Mouse (Mus musculus): ENCODE measurements around the gene Tenm3. TPM values are rescaled to one million over a fixed set of nuclear protein-coding genes. Genes with fewer than 3 reads are reported as not detected.

Gene Tenm3
- polyA plus RNA-seq, 1 experiment from 2014 or later: 16.4 TPM

DNA sequence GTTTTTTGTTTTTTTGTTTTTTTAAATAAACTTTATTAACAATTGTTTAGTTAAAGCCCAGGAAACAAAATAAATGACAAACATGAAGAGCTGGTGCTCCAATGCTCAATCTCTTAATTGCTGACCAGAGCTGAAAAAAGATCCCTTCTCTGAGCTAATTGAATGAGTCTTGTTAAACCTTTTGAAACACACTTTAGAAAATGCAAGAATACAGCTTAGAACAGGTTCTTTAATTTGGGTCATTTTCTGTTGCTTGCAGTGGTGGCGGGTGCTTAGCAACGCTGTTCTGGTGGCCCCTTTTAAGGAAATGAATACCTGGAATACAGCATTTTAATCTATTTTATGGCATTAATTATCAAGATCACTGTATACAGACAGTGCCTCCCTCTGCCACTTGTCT, 291.4 kb downstream of the Tenm3 start:
- no peaks in the 10 kb centered on the region for H3K9me3 ChIP-seq
- peaks cover 4% of the 10 kb centered on the region; the same call in 1 of the 2 replicates for H3K4me1 ChIP-seq (replicated peaks)
- no peak overlapping the region for H3K4me2 ChIP-seq (replicated peaks)
- H3K27ac ChIP-seq: no peak overlapping the region
- 72% methylated on average over 2 of the region's 2 CpGs for whole genome bisulfite sequencing
- no peak overlapping the region for H3K4me3 ChIP-seq (replicated peaks)
- ATAC-seq: no peak
- no peaks in the 10 kb centered on the region for H3K27me3 ChIP-seq (replicated peaks)
- H3K36me3 ChIP-seq: no peaks in the 10 kb centered on the region
- no peak overlapping the region for H3K9ac ChIP-seq

DNA sequence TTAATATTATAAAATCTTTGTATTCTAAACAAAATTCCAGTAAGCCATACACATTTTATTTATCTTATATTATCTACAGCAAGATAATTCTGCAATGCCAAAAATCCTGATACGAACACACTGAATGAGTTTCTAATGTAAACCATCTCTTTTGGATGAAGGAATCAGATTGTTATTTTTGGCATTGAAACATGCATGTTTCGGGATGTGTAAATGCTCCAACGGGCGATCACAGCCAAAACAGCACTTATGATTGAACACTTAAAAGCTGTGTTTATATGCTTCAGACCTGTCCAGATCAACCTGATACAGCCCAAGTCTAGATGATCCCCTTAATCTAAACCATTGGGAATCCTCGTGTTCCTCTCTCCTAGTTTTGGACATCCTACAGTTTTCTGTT, 292.4 kb downstream of the Tenm3 start:
- WGBS: 51% methylated on average over 5 of the region's 5 CpGs

DNA sequence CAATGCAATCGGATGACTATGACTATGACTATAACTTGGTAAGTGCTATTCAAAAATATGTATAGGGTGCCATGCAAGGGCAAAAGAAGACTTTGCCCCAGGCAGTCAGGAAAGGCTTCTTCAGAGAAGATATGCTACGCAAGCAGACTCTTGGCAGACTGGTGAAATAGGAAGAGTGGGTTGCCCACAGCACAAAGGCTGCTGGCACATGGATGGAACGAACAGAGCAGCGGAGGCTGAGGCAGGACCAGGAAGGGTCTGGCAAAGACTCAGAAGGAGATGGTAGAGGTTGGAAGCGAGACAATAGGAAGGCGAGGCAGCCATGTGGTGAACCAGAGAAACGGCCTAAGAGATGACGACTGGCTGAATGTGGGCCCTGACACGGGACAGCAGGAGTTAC, 294.8 kb downstream of the Tenm3 start:
- ATAC-seq: no peak
- Histone ChIP-seq H3K4me3 (replicated peaks) (no peak overlapping the region), H3K9ac (no peak overlapping the region), H3K4me2 (replicated peaks) (no peak overlapping the region), H3K27me3 (replicated peaks) (no peaks in the 10 kb centered on the region), H3K27ac (no peak overlapping the region), H3K9me3 (no peaks in the 10 kb centered on the region), H3K4me1 (replicated peaks) (peaks cover 4% of the 10 kb centered on the region; the same call in 1 of the 2 replicates), H3K36me3 (no peaks in the 10 kb centered on the region)
- 93% methylated on average over 9 of the region's 9 CpGs for WGBS

More for the DNA sequence above, 292.4 kb downstream of the Tenm3 start:
- Histone ChIP-seq H3K4me2 (replicated peaks) (no peak overlapping the region), H3K27ac (no peak overlapping the region), H3K4me1 (replicated peaks) (peaks cover 4% of the 10 kb centered on the region; the same call in 1 of the 2 replicates), H3K9me3 (no peaks in the 10 kb centered on the region), H3K4me3 (replicated peaks) (no peak overlapping the region), H3K36me3 (no peaks in the 10 kb centered on the region), H3K9ac (no peak overlapping the region), H3K27me3 (replicated peaks) (no peaks in the 10 kb centered on the region)
- ATAC-seq: no peak

- 69% methylated on average over 5 of the region's 5 CpGs for WGBS
- H3K9me3 ChIP-seq: no peaks in the 10 kb centered on the region
- no peak overlapping the region for H3K4me3 ChIP-seq (replicated peaks)
- peaks cover 4% of the 10 kb centered on the region; the same call in 1 of the 2 replicates for H3K4me1 ChIP-seq (replicated peaks)
- H3K36me3 ChIP-seq: no peaks in the 10 kb centered on the region
- H3K4me2 ChIP-seq (replicated peaks): no peak overlapping the region
- H3K9ac ChIP-seq: no peak overlapping the region
- no peaks in the 10 kb centered on the region for H3K27me3 ChIP-seq (replicated peaks)
- no peak for ATAC-seq
- no peak overlapping the region for H3K27ac ChIP-seq
These were observed 298.1 kb downstream of the Tenm3 start for GRCm38 (mm10) chr8:48545631-48546030.

DNA sequence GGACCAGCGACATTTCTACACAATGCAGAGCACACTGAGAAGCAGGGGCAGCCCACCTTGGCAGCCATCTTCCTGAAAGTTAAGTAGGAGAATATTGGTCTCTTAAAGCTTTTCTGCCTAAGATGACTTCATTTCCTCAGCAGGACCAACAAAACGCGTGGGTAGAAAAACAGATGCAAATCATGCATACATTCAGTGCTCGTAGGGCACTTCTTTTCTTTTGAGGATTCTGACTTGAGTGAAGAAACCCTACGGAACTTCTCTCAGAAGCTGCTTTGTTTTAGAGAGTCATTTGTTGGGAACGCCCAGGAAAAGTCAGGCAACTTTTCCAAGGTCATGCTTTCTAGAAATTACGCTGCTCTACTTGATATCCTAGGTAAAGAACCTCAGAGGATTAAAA, 298.9 kb downstream of the Tenm3 start:
- Histone ChIP-seq H3K9me3 (no peaks in the 10 kb centered on the region), H3K27me3 (replicated peaks) (no peaks in the 10 kb centered on the region), H3K36me3 (no peaks in the 10 kb centered on the region), H3K9ac (no peak overlapping the region), H3K4me1 (replicated peaks) (no peaks in the 10 kb centered on the region), H3K4me3 (replicated peaks) (no peak overlapping the region), H3K4me2 (replicated peaks) (no peak overlapping the region), H3K27ac (no peak overlapping the region)
- ATAC-seq: no peak
- WGBS: 87% methylated on average over 7 of the region's 7 CpGs

DNA sequence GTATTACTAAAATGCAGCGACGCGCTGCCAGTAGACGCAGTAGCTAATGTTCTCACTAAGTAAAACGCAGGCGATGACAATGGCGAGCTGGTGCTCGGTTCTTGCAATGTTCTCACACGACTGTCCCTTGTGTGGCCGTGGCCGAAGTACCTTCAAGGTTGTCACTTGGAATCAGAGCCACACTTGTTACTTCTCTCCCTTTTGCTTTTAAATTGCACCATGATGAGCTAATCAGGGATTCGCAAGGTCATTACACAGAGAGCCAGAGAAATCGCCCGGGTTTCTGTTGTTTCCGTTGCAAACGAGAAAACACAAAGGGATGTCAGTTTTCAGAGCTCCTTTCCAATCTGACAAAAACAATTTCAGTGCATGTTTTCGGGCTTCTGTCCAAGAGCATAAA, 301.6 kb downstream of the Tenm3 start:
- Histone ChIP-seq H3K27me3 (replicated peaks) (no peaks in the 10 kb centered on the region), H3K4me2 (replicated peaks) (no peak overlapping the region), H3K9ac (no peak overlapping the region), H3K27ac (no peak overlapping the region), H3K9me3 (no peaks in the 10 kb centered on the region), H3K4me3 (replicated peaks) (no peak overlapping the region), H3K4me1 (replicated peaks) (no peaks in the 10 kb centered on the region), H3K36me3 (no peaks in the 10 kb centered on the region)
- no peak for ATAC-seq
- WGBS: 91% methylated on average over 17 of the region's 17 CpGs

- H3K9ac ChIP-seq: no peak overlapping the region
- no peaks in the 10 kb centered on the region for H3K4me1 ChIP-seq (replicated peaks)
- H3K9me3 ChIP-seq: no peaks in the 10 kb centered on the region
- 52% methylated on average over 8 of the region's 8 CpGs for WGBS
- no peak overlapping the region for H3K4me2 ChIP-seq (replicated peaks)
- no peaks in the 10 kb centered on the region for H3K36me3 ChIP-seq
- H3K27me3 ChIP-seq (replicated peaks): no peaks in the 10 kb centered on the region
- H3K27ac ChIP-seq: no peak overlapping the region
- ATAC-seq: no peak
- H3K4me3 ChIP-seq (replicated peaks): no peak overlapping the region
These were observed 302.9 kb downstream of the Tenm3 start for GRCm38 (mm10) chr8:48540894-48541293.

DNA sequence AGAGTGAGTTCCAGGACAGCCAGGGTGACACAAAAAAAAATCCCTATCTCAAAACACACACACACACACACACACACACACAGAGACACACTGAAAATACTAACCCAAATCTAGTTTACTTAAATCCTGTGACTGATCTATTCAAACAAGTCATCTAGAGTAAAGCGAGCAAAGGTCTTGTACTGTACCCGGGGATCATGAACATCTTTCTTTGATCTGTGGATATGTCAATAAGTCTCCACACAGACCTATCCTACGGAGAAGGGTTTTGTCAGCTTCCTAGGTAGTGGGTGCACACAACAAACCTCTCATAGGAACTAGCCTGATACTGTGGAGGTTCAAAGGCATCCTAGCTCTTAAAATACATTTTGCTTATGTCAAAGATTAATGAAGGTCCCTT, 307.9 kb downstream of the Tenm3 start:
- 69% methylated on average over 3 of the region's 3 CpGs for WGBS
- Histone ChIP-seq H3K9ac (no peak overlapping the region), H3K9me3 (no peaks in the 10 kb centered on the region), H3K27me3 (replicated peaks) (no peaks in the 10 kb centered on the region), H3K36me3 (no peaks in the 10 kb centered on the region), H3K4me2 (replicated peaks) (no peak overlapping the region), H3K27ac (no peak overlapping the region), H3K4me3 (replicated peaks) (no peak overlapping the region), H3K4me1 (replicated peaks) (no peaks in the 10 kb centered on the region)
- no peak for ATAC-seq

DNA sequence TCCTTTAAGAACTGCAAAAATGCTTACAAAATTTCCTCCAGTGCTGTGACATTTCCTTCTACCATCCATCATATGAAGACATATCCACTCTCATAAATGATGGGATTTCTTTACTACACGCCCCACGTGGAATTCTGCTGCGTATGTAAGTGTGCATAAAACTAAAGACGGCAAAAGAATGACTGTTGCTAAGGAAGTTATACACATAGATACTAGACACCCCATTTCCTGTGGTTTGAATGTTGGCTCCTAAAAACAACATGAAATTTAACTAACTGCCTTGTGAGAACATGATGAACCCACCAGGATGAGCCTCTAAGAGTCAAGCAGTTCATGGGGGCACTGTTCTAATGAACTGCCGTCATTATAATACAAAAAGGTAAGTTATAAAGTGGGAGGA, 312.0 kb downstream of the Tenm3 start:
- Histone ChIP-seq H3K27ac (no peak overlapping the region), H3K9ac (no peak overlapping the region), H3K27me3 (replicated peaks) (no peaks in the 10 kb centered on the region), H3K4me1 (replicated peaks) (no peaks in the 10 kb centered on the region), H3K36me3 (no peaks in the 10 kb centered on the region), H3K4me2 (replicated peaks) (no peak overlapping the region), H3K4me3 (replicated peaks) (no peak overlapping the region), H3K9me3 (no peaks in the 10 kb centered on the region)
- ATAC-seq: no peak
- WGBS: 74% methylated on average over 5 of the region's 5 CpGs

DNA sequence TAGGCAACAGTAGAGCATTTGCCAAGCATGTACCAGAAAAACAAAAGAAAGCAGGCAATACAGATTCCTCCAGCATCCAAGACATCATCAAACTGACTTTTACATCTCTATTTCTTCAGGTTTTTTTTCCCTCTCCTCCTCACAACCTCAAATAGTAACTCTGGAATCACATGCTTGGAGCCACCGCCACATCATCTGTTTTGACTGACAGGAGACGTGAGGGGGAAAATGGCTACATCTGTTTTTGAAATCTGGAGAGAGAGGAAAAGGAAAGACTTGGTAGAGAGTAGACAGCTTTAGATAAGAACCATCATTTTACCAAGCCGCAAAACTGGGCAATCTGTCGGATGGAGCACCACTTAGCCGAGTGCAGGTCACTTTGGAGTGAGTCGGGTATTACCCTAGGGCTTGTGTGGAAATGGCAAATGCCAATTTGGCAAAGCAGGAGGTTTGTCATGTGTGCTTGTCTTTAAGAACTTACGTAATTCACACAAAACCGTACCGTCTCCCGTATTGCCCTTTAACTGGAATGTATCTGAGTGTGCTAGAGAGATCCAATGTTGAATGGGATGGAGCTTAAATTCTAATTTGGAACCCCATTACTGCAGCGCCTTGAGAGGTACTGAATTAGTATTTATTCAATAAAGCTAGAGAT, 312.7 kb downstream of the Tenm3 start:
- 94% methylated on average over 11 of the region's 11 CpGs for WGBS
- no peak for ATAC-seq
- no peak overlapping the region for H3K4me2 ChIP-seq (replicated peaks)

DNA sequence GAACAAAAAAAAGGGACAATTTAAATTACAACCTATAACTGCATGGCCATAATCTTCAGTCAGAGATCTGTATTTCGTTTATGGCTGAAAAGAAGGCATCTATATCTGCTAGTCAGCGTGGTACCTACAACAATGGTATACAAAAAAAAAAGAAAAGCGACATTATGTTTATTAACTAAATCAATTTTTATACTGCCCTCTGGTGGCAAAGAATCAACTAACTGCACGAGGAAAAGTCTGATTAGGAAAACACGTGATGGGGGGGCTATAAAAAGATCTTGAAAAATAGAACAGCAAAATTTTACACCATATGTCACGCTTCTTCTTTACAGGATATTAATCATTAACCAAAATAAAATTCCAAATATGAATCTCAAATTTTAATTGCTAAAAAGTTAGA, 316.3 kb downstream of the Tenm3 start:
- Histone ChIP-seq H3K4me2 (replicated peaks) (no peak overlapping the region), H3K27ac (no peak overlapping the region), H3K4me3 (replicated peaks) (no peak overlapping the region), H3K9me3 (no peaks in the 10 kb centered on the region), H3K36me3 (no peaks in the 10 kb centered on the region), H3K27me3 (replicated peaks) (no peaks in the 10 kb centered on the region), H3K4me1 (replicated peaks) (no peaks in the 10 kb centered on the region), H3K9ac (no peak overlapping the region)
- ATAC-seq: no peak
- WGBS: 30% methylated on average over 6 of the region's 6 CpGs

More for the DNA sequence above, 312.7 kb downstream of the Tenm3 start:
- H3K4me1 ChIP-seq (replicated peaks): no peaks in the 10 kb centered on the region
- no peak overlapping the region for H3K4me3 ChIP-seq (replicated peaks)
- H3K9me3 ChIP-seq: no peaks in the 10 kb centered on the region
- H3K27me3 ChIP-seq (replicated peaks): no peaks in the 10 kb centered on the region
- H3K9ac ChIP-seq: no peak overlapping the region
- H3K27ac ChIP-seq: no peak overlapping the region
- no peaks in the 10 kb centered on the region for H3K36me3 ChIP-seq

DNA sequence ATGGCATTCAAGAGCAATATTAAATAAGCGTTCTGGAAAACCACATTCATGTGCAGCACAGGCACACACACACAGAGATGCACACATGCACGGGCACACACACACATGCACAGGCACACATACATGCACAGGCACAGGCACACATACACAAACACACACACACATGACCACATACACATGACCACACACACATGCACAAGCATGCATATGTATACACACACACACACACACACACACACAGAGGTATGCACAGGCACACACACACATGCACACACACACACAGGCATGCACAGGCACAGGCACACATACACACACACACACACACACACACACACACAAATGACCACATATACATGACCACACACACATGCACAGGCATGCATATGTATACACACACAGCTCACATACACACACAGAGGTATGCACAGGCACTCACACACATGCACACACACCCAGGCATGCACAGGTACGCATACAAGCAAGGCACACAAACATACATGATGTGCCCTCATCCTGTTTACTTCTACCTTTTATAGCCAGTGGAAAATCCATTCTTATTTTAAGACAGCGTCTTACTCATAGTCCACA, 321.1 kb downstream of the Tenm3 start:
- ATAC-seq: no peak
- Histone ChIP-seq H3K4me1 (replicated peaks) (no peaks in the 10 kb centered on the region), H3K4me2 (replicated peaks) (no peak overlapping the region), H3K27ac (no peak overlapping the region), H3K4me3 (replicated peaks) (no peak overlapping the region), H3K9me3 (no peaks in the 10 kb centered on the region), H3K36me3 (no peaks in the 10 kb centered on the region), H3K27me3 (replicated peaks) (no peaks in the 10 kb centered on the region), H3K9ac (no peak overlapping the region)
- WGBS: 89% methylated on average over 4 of the region's 4 CpGs

DNA sequence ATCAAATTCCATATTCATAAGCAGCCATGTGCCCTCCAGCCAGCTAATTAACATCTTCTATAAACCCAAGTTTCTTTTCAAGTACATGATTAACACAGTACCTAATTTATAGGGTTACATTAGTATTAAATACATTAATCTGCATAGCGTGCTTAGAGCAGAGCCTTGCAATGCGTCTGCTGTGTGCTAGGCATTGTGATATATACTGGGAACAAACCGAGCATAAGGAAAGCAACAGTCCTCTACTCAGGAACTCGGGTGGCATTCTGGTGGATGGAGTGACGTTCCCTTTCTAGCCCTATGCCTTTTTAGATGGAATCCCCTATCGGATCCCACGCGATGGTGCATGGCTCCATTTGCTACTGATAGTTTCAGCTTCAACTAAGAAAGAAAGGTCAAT, 321.7 kb downstream of the Tenm3 start:
- 91% methylated on average over 8 of the region's 8 CpGs for WGBS
- ATAC-seq: no peak

More for the DNA sequence above, 321.7 kb downstream of the Tenm3 start:
- Histone ChIP-seq H3K27ac (no peak overlapping the region), H3K9me3 (no peaks in the 10 kb centered on the region), H3K36me3 (no peaks in the 10 kb centered on the region), H3K4me3 (replicated peaks) (no peak overlapping the region), H3K27me3 (replicated peaks) (no peaks in the 10 kb centered on the region), H3K4me1 (replicated peaks) (no peaks in the 10 kb centered on the region), H3K9ac (no peak overlapping the region), H3K4me2 (replicated peaks) (no peak overlapping the region)

Data from intestine, embryonic 15.5 days (tissue).